Mouse (Mus musculus): ENCODE results near the gene Frat2.
"Not testable (repeated sequence)": the region's sequence is repeated elsewhere in the genome, so short reads cannot be mapped to it uniquely, and the experiment has no call there.

The Frat2 gene

GRCm38 (mm10) chr19:41847992-41848851, at the start of gene Frat2:
Gene Frat2 (minus strand): TSS chr19:41848132.
- peak; percentile 78 to 83 for DNase-seq

GRCm38 (mm10) chr19:41896319-41896711, 48.4 kb upstream of the Frat2 start:
- no peak for DNase-seq

- DNase-seq = peak; percentile 77 to 86
Measured at GRCm38 (mm10) chr19:41895460-41896318, 47.8 kb upstream of the Frat2 start, which contains the start of gene Rrp12. Gene Rrp12 (minus strand): TSS chr19:41896173.

- no peak for DNase-seq
Measured at GRCm38 (mm10) chr19:41894959-41895358, 47.0 kb upstream of the Frat2 start.

- DNase-seq = peak in 1 of 2 experiments; percentile 16
Measured at GRCm38 (mm10) chr19:41888191-41888590, 40.3 kb upstream of the Frat2 start.

GRCm38 (mm10) chr19:41883882-41884281, 36.0 kb upstream of the Frat2 start:
- DNase-seq = no peak

GRCm38 (mm10) chr19:41881842-41882241, 33.9 kb upstream of the Frat2 start:
- no peak for DNase-seq

- no peak for DNase-seq
Measured at GRCm38 (mm10) chr19:41874356-41874755, 26.4 kb upstream of the Frat2 start.

- no peak for DNase-seq
Measured at GRCm38 (mm10) chr19:41872285-41872684, 24.4 kb upstream of the Frat2 start.

- not testable (repeated sequence) for DNase-seq
Measured at GRCm38 (mm10) chr19:41869946-41870345, 22.0 kb upstream of the Frat2 start.

- DNase-seq = no peak
Measured at GRCm38 (mm10) chr19:41869296-41869695, 21.4 kb upstream of the Frat2 start.

GRCm38 (mm10) chr19:41866707-41867106, 18.8 kb upstream of the Frat2 start:
- no peak for DNase-seq

- DNase-seq = no peak
Measured at GRCm38 (mm10) chr19:41857816-41858310, 9.9 kb upstream of the Frat2 start.

- DNase-seq = no peak
Measured at GRCm38 (mm10) chr19:41857086-41857762, 9.3 kb upstream of the Frat2 start.

- DNase-seq = no peak
Measured at GRCm38 (mm10) chr19:41852423-41852822, 4.5 kb upstream of the Frat2 start.

- no peak for DNase-seq
Measured at GRCm38 (mm10) chr19:41850719-41851543, 3.0 kb upstream of the Frat2 start.

GRCm38 (mm10) chr19:41850021-41850718, 2.2 kb upstream of the Frat2 start:
- no peak for DNase-seq

- DNase-seq = peak in 1 of 2 experiments; percentile 9
Measured at GRCm38 (mm10) chr19:41847614-41847991, 329 bp downstream of the Frat2 start.

- peak in 1 of 2 experiments; percentile 12 for DNase-seq
Measured at GRCm38 (mm10) chr19:41847091-41847581, 796 bp downstream of the Frat2 start.

- DNase-seq = no peak
Measured at GRCm38 (mm10) chr19:41846366-41847090, 1.4 kb downstream of the Frat2 start.
